Mouse (Mus musculus): ENCODE measurements around the gene Mfsd14a. TPM values are rescaled to one million over a fixed set of nuclear protein-coding genes. Genes with fewer than 3 reads are reported as not detected.
"Not testable (repeated sequence)": the region's sequence is repeated elsewhere in the genome, so short reads cannot be mapped to it uniquely, and the experiment has no call there.

Gene Mfsd14a
- total and polyA plus RNA-seq, 2 experiments from 2014 or later, result 39.9 to 44.3 TPM

GRCm38 (mm10) chr3:116694312-116694711 is 31.8 kb upstream of the Mfsd14a start:
- H3K27ac ChIP-seq (ENCODE audit: low read depth), result no peak overlapping the region
- no peak for DNase-seq (ENCODE audit: low spot score)
- no peak for TF ChIP-seq CTCF (IDR thresholded peaks at IDR 0.05; ENCODE audit: low read depth)
- no peak for TF ChIP-seq EP300 (IDR thresholded peaks at IDR 0.05; ENCODE audit: low read depth)
- 0 out of 2 replicates have a peak, but pooled peaks cover 3% of the 10 kb centered on the region for H3K36me3 ChIP-seq (replicated peaks; ENCODE audit: control insufficient read depth, insufficient read depth, low read length)
- 72% methylated on average over 3 of the region's 3 CpGs for WGBS
- peaks cover 4% of the 10 kb centered on the region; the same call in 1 of the 2 replicates for H3K4me1 ChIP-seq (ENCODE audit: control insufficient read depth, insufficient read depth)
- no peak for ATAC-seq (ENCODE audit: insufficient read depth, low read depth)
- H3K9ac ChIP-seq (replicated peaks; ENCODE audit: low read depth, low read length), result no peak overlapping the region
- H3K4me3 ChIP-seq (ENCODE audit: low read depth, low read length), result no peak overlapping the region
- no peak overlapping the region for H3K4me2 ChIP-seq (ENCODE audit: low read depth, low read length)
- H3K9me3 ChIP-seq (replicated peaks; ENCODE audit: control insufficient read depth, low read length), result no peaks in the 10 kb centered on the region
- no peaks in the 10 kb centered on the region for H3K27me3 ChIP-seq (ENCODE audit: control insufficient read depth, insufficient read depth, low read length)

- no peaks in the 10 kb centered on the region for H3K27me3 ChIP-seq (ENCODE audit: control insufficient read depth, insufficient read depth, low read length)
- H3K27ac ChIP-seq (ENCODE audit: low read depth), result no peak within 1 kb of the TSS
- TF ChIP-seq EP300 (IDR thresholded peaks at IDR 0.05; ENCODE audit: low read depth) (no peak), CTCF (IDR thresholded peaks at IDR 0.05; ENCODE audit: low read depth) (no peak)
- DNase-seq (ENCODE audit: low spot score) (no peak), ATAC-seq (ENCODE audit: insufficient read depth, low read depth) (no peak)
- no peaks in the 10 kb centered on the region for H3K4me1 ChIP-seq (ENCODE audit: control insufficient read depth, insufficient read depth)
- WGBS, result 96% methylated on average over 1 of the region's 1 CpGs
- H3K36me3 ChIP-seq (replicated peaks; ENCODE audit: control insufficient read depth, insufficient read depth, low read length), result peaks cover 14% of the 10 kb centered on the region; the same call in 1 of the 2 replicates
- H3K9me3 ChIP-seq (replicated peaks; ENCODE audit: control insufficient read depth, low read length), result no peaks in the 10 kb centered on the region
- H3K4me3 ChIP-seq (ENCODE audit: low read depth, low read length), result no peak within 1 kb of the TSS
- H3K4me2 ChIP-seq (ENCODE audit: low read depth, low read length), result no peak within 1 kb of the TSS
- no peak within 1 kb of the TSS for H3K9ac ChIP-seq (replicated peaks; ENCODE audit: low read depth, low read length)
Observed at GRCm38 (mm10) chr3:116681160-116681559, 18.7 kb upstream of the Mfsd14a start, which contains the start of gene Gm43191. TSS of gene Gm43191 (minus strand) at chr3:116681260.

DNA sequence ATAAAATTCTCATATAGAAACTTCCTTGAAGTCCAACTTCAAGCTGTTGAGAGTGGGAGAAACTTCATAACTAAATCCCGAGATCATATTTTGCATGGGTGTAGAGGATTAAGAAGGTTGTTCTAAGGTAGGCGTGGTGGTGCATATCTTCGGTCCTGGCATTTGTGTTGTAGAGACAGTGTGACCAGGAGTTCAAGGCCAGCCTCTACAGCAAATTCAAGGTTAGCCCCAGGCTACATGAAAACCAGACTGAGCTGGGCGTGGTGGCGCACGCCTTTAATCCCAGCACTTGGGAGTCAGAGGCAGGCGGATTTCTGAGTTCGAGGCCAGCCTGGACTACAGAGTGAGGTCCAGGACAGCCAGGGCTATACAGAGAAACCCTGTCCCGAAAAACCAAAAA is 1.8 kb upstream of the Mfsd14a start:
- DNase-seq (ENCODE audit: low spot score); H3K36me3 ChIP-seq (replicated peaks; ENCODE audit: control insufficient read depth, insufficient read depth, low read length): not testable (repeated sequence)
- 90% methylated on average over 9 of the region's 9 CpGs for WGBS

GRCm38 (mm10) chr3:116661870-116662414 is 535 bp downstream of the Mfsd14a start:
- DNase-seq (ENCODE audit: low spot score), result no peak
- TF ChIP-seq CTCF (IDR thresholded peaks at IDR 0.05; ENCODE audit: low read depth) (no peak), EP300 (IDR thresholded peaks at IDR 0.05; ENCODE audit: low read depth) (no peak)
- Histone ChIP-seq H3K4me2 (ENCODE audit: low read depth, low read length) (peak overlapping the region; percentile 78), H3K27ac (ENCODE audit: low read depth) (peak overlapping the region; percentile 97), H3K4me1 (ENCODE audit: control insufficient read depth, insufficient read depth) (peaks cover 28% of the 10 kb centered on the region), H3K9me3 (replicated peaks; ENCODE audit: control insufficient read depth, low read length) (no peaks in the 10 kb centered on the region), H3K4me3 (ENCODE audit: low read depth, low read length) (peak overlapping the region; percentile 97), H3K36me3 (replicated peaks; ENCODE audit: control insufficient read depth, insufficient read depth, low read length) (no peaks in the 10 kb centered on the region), H3K27me3 (ENCODE audit: control insufficient read depth, insufficient read depth, low read length) (no peaks in the 10 kb centered on the region), H3K9ac (replicated peaks; ENCODE audit: low read depth, low read length) (peak overlapping the region; percentile 97)
- WGBS, result under 1% methylated on average over 56 of the region's 68 CpGs
- ATAC-seq (ENCODE audit: insufficient read depth, low read depth), result peak; percentile 73

More for the DNA sequence above, 1.8 kb upstream of the Mfsd14a start:
- peaks cover 17% of the 10 kb centered on the region for H3K4me1 ChIP-seq (ENCODE audit: control insufficient read depth, insufficient read depth)
- H3K4me2 ChIP-seq (ENCODE audit: low read depth, low read length); H3K27ac ChIP-seq (ENCODE audit: low read depth); H3K4me3 ChIP-seq (ENCODE audit: low read depth, low read length); H3K27me3 ChIP-seq (ENCODE audit: control insufficient read depth, insufficient read depth, low read length); H3K9ac ChIP-seq (replicated peaks; ENCODE audit: low read depth, low read length); H3K9me3 ChIP-seq (replicated peaks; ENCODE audit: control insufficient read depth, low read length); ATAC-seq (ENCODE audit: insufficient read depth, low read depth): not testable (repeated sequence)

GRCm38 (mm10) chr3:116661288-116661869 is 1.1 kb downstream of the Mfsd14a start:
- H3K9me3 ChIP-seq (replicated peaks; ENCODE audit: control insufficient read depth, low read length), result no peaks in the 10 kb centered on the region
- TF ChIP-seq EP300 (IDR thresholded peaks at IDR 0.05; ENCODE audit: low read depth) (no peak), CTCF (IDR thresholded peaks at IDR 0.05; ENCODE audit: low read depth) (no peak)
- H3K27me3 ChIP-seq (ENCODE audit: control insufficient read depth, insufficient read depth, low read length), result no peaks in the 10 kb centered on the region
- peak overlapping the region; percentile 97 for H3K4me3 ChIP-seq (ENCODE audit: low read depth, low read length)
- H3K4me1 ChIP-seq (ENCODE audit: control insufficient read depth, insufficient read depth), result peaks cover 32% of the 10 kb centered on the region
- 5% methylated on average over 16 of the region's 16 CpGs for WGBS
- ATAC-seq (ENCODE audit: insufficient read depth, low read depth) (no peak), DNase-seq (ENCODE audit: low spot score) (no peak)
- peak overlapping the region; percentile 97 for H3K27ac ChIP-seq (ENCODE audit: low read depth)
- peak overlapping the region; percentile 97 for H3K9ac ChIP-seq (replicated peaks; ENCODE audit: low read depth, low read length)
- H3K4me2 ChIP-seq (ENCODE audit: low read depth, low read length), result peak overlapping the region; percentile 78
- no peaks in the 10 kb centered on the region for H3K36me3 ChIP-seq (replicated peaks; ENCODE audit: control insufficient read depth, insufficient read depth, low read length)

Measured in heart, postnatal 0 days (tissue).